Mouse (Mus musculus): ENCODE data around the gene Pde1a.
"Not testable (repeated sequence)": the region's sequence is repeated elsewhere in the genome, so short reads cannot be mapped to it uniquely, and the experiment has no call there.

The Pde1a gene

DNA sequence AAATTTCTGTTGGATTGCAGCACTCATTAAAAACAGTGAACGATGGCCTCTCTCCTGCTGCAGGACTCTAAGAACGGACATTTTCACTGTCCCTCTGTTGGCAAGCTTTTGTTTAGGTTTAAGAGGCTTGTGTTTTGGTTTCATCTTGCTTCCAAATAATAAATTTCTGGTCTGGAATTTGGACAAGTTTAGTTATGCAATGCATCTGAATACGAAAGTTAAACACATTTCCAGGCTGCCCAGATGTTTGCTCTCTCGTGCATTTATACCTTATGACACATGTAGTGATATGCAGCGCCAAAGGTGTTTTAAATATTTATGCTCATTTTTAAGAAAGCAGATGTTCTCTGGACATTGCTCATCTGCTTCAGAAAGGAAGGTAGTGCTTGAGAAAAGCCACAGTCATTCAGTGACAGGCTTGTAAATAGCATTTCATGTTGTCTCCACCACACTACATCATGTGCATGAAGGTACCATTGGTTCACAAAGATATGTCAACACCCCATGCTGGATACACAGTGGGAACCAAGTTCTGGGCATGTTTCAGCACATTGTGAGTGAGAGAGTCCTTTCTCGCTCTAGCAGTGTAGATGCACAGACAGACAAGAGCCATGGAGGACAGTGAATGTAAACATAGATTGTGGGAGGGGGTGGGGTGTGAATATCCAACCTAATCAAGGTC lies 171.5 kb downstream of the Pde1a start:
- no peak for DNase-seq

DNA sequence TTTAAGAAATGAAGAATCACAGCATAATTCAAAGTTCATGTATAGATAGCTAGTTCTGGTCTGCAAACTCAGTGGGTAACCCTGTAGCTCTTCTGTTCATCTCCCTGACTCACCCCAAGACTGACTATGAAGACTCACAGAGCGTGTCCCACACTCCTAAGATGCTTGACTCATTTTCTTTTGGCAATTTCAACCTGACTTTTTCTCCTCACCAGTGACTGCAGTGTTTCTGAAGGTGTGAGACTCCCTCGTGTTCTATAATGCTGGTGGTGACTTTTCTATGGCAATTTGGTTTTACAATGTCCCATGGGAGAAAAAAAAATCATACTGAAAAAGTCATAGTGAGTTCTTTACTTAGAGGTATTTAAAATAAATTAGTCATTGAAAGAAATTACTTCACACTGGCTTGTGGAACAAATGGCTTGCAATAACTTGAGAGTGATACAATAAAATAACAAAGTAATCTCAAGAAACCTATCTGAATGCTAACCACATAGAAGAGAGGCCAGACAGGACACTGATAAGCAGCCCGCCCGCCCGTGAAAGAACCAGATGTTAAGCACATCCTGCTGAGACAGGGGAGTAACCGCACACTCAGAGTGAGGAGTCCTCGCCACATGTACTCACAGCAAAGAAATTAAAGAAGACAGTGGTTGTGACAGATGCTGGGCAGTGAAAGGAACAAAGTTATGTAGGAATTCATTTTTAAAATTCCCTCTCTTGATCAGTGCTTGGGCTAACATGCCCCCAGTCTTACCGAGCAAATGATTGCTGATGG lies 183.2 kb downstream of the Pde1a start:
- no peak for DNase-seq

DNA sequence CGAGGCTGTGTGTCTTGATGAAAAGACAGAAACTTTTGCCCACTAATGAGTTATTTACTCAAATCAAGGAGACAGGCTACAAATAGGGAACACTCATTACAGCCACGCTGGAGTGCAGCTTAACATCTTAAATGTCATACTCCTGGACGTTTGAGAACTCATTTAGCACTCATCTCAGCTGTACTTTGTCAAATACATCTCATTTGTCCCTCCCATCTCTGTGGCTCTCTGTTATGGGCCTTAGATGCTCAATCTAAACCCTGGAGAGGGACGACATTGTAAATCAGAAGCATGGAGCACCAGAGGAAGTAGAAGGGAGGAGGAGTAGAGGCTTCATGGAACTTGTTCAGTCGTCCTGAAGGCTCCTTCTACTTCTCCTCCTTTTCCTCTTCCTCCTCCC lies 194.6 kb downstream of the Pde1a start:
- DNase-seq, result no peak

DNA sequence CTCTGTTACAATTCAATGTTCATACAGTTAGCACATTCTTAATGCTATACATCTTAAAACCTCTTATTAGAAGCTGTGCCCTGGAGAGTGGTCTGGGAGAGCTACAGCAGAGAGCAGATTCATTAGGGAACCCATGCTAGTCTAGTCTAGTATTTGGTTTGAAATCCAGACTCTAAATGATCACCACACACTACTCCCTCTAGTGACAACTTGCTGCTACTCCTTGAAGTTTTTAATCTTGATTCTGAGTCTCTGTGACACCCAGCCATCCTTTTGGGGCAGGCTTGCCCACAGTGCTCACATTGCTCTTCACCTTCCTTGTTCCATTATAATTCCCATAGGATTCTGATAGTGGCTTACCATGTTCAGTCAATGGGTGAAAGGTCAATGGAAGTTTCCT lies 206.9 kb downstream of the Pde1a start:
- DNase-seq, result no peak

DNA sequence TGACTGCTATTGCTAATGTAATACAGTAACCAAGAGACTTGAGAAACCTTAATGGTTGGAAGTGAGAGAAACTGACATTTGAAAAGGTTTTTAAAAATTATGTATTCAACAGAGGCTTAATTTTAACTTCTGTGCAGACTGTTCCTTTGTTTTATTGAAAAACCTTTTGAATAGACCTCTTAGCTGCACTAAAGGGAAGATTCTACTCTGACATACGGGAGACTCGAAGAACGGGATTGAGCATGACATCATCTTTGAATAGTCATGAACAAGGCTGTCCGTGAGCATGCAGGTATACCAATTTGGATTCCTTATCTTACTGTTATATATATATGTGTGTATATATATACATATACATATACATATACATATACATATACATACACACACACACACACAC lies 207.9 kb downstream of the Pde1a start:
- no peak for DNase-seq

DNA sequence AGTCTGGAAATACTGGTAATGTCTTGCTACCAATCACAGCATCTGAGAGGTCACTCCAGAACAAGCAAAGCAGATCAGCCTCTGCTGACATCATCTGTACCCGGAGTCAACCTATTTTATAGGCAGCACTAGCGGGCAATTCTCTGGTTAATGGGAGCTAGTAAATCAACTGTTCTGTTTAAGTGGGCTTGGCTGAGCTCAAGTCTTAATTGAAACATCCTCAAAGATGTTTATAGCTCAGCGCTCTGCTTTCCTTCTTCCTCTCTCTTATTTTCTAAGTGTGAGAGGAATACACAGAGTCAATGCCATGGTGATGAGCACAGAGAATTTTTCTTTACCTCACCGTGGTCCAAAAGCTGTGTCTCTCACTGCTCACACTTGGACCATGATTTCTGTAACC lies 208.8 kb downstream of the Pde1a start:
- no peak for DNase-seq

DNA sequence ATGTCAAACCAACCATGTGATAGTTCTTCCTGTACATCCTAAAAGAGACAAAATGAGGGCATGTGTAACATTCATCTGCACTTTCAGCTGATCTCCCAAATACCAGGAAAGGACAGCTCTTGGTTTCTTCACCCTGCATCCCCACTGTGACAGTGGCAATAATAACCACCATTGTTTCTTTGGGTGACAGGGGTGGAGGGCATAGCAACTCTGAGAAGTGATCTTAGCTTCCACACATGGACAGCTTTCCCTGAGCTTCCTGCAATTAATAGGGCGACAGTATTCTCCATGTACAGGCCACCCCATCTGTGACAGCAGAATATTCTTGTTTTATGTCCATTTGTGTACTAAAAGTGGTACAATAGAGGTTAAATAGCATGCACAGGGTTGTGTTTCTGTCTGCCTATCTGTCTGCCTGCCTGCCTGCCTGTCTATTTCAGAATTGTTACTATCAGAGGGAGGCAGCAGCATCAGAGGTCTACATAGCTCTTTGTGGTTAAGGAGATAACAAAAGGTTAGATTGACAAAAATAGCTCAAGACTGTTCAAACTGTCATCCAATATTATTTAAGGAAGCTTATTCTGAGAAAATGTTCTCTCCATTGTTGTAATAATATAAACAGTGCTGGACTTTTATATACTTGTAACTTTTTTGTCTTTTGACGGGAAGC lies 227.3 kb downstream of the Pde1a start:
- no peak for DNase-seq

DNA sequence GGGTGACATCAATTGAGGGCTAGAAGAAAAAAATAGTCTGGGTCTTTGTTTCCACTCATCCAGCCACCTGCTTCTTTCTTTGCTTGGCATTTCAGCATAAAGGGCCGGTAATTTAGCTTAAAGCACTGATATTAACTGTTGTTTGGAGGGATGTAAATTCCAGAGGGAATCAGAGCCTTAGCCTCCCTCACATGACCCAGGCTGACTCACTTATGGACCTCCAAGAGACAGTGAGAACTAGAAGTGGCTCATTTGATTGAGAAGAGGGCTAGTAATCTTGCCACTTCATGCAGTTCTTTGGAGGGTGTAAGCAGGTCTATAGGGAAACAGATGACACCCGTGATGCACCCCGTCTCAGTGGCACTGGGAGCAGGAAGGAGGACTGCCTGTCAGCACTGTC lies 230.7 kb downstream of the Pde1a start:
- DNase-seq, result no peak

DNA sequence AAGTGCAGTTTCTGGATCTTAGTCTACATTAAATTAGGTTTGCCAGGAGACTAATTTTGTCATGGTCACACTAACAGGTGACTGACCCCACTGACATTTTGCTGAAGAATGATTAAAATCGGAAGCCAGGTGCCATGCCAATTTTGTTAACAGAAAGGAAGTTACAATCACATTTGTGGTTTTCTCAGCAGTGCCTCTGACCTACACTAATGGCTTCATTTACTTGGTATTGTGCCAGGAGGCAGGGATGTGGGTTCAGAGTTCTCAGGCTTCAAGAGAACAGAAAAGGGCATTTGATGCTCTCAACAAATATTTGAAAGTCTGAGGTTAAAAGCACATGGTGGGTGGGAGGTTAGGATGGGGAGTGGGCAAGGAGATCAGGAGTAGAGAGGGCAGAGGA lies 236.4 kb downstream of the Pde1a start:
- DNase-seq, result no peak

DNA sequence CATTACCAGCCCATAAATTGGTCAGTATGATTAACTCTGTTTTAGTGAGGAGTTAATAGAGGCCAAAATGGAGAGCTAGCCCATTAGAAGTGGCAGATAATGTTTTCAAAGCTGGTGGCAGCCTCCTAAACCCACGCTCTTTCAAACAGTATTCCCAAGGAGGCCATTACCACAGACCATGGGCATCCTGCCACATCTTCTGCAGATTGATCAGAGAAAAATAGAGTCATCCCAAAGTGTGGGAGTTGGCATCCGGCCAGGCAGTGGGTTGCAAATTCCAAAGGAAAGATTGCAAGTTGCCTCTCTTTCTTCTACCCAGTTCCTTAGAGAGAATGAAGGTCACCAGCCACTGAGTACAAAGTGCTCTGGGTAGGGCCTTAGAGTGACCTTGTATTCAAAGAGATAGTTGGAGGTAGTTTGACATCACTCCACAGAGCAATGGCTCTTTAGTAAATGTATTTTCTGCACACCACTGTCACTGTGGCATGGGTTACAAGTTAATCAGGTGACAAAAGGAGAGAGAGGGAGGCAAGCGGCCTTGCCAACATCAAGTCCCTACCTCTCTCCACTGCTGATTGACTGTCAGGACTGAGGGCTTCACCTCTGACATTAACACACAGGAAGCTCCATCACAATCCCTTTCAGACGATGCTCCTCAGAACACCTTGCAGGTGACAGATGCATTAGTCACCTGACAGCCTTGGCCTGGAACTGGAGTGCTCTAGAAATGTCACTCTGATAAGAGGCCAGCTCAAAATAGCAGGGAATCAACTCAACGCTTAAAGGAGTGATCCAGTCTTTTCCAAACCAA lies 237.3 kb downstream of the Pde1a start:
- peak; percentile 70 for DNase-seq

DNA sequence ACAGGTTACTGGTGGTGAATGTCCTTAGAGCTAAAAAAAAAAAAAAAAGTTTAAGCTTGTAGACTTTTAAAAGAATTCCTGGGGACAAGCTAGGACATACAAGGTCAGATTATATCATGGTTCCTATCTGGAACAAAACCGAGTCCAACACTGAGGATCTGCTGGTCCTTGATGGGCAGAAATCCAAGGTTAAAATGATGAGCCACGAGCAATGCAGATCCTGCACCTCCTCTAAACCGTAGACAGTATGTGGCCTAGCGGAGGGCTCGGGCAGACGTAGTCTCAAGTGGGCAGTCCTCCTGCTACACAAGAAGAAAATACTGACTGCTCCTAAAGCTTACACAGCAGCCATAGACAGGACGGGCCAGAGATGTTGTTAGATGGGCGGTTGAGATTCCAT lies 238.5 kb downstream of the Pde1a start:
- DNase-seq, result no peak

DNA sequence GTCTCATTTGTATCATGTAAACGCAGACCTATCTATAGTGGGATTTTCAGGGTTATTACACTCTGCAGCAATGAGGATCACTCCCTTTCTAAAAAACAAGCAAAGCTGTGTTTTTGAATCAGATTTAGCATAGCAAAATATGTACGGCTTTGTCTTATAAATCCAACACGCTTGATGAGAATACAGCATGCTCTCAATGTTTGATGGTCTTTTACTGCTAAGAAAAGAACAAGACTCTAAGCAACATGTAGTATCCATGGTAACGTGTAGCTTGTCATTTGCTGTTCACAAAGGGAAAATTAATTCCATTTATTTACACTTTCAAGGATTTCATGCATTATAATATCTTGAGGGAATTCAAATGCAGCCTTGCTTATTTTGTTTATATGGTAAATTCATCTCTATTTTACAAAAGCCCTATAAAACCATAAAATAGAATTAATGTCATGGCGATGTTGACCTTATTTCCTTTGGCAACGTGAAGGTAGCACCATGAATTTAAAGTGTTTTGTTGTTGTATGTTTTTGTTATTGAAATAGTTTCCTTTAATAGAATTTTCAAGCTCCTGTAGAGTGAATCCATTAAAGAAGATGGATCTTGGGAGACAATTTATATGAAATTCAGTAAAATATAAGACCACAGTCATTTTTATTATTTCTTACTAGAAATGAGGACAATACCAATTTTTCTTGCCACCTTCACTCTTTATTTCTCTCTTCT lies 245.5 kb downstream of the Pde1a start:
- no peak for DNase-seq

DNA sequence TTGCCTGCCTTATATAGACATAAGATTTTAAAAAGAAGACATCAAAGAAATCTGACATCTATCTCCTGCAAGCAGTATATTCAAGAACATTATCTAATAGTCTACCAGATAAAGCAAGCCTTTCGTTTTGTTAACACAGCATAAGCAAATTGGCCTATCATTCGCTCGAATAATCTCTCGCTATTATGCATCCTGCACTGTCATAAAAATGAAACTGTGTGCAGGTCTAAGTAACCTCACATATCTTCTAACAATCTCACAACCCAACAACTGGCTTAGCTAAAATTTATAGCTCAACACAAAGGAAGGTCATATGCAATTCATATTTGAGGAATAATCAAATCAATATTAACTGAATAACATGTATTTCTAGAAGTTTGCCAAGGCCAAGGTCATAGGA lies 246.0 kb downstream of the Pde1a start:
- no peak for DNase-seq

DNA sequence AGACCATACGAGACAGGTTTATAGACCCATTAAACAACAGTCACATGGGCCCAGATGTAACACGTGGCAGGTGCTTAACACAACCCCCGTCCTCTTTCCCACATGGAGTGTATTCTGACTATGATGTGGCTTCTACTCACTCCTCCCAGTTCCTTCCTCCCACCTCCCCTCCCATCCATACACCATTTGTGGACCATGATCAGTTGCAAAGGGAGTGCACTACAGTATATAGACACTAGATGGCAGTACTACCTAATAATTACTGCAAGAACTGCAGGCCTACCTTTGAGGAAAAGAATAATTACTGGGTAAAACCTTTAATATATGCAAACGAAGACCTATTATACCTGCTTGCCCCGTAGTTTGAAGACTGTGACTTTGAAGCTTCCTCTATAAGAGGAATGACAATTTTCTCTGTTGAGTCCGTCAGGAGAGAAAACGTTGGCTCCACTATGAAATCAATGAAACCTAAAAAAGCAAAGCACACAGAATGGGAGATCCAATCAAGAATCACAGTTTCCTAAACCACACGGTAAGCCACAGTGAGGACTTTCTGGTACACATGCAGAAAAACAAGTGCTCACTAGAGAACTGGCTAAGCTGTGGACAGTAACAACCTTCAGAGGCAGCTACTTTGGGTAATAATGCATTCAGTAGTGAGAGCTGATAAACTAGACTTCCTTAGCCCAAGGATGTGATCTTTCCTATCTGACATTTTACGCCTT lies 263.8 kb downstream of the Pde1a start:
- no peak for DNase-seq

DNA sequence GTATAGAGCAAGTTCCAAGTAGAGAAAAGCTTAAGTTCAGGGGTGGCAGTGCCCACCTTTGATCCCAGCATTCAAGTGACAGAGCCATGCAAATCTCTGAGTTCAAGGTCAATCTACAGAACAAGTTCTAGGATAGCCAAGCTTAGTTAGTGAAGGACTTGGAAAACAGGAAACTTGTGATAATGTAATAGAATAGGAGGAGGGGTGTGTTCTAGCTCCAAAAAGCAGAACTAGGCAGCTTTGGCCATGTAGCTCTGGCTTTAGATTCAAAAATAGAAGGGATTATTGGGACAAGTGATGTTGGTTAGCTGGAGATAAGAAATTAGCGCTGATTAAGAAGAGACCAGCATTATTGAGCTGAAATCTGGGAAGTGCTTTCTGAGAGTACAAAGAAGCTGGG lies 272.4 kb downstream of the Pde1a start:
- no peak for DNase-seq

DNA sequence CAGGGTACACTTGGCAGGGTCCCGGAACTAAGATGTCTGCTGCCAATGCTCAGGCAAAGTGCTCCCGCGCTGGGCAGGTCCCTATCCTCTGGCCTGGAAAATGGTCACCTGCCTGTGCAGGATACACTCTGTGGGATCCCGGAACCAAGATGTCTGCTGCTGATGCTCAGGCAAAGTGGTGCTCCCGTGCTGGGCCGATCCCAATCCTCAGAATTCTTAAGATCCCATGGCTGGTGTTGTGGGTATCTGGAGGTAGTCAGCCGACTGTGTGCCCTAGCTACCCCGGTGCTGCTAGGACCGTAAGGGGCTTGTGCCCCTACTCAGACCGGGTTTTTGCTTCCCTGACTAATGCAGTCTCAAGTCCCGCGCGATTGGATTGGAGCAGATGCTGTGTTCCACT lies 281.9 kb downstream of the Pde1a start:
- not testable (repeated sequence) for DNase-seq

DNA sequence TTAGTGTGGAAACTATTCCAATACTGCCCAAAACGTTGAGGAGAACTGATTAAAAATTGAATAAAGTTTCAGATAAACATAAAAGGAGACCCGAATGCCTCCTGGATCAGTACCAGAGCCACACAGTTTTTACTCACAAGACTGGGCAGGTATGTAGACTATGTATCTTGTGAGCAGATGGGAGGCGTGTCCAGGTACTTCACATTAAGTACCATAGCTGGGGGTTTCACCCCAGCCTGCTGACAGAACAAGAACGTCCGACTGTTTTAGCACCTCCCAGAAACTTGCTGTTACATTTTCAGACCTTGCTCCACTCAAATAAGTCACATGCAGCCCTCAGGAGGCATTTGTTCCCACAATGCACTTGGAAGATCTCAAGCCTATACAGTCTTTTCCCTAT lies 289.7 kb downstream of the Pde1a start:
- no peak for DNase-seq

DNA sequence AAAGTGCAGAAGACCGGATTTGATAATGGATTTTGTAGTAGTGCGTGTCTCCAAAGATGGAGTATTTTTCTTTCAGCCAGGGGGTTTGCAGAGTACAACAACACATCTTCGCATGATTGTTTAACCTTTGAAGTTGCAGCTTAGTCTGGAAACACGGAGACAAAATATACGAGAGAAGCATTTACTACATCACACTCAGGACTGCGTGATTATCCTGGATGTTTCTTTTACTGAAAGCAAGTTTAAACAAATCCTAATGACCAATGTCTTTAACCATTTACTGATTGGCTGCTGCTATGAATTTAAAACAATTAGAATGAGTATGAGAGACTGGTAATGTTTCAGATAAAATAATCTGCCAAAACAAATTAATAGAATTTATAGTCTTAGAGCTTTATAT lies 290.2 kb downstream of the Pde1a start:
- DNase-seq, result no peak

DNA sequence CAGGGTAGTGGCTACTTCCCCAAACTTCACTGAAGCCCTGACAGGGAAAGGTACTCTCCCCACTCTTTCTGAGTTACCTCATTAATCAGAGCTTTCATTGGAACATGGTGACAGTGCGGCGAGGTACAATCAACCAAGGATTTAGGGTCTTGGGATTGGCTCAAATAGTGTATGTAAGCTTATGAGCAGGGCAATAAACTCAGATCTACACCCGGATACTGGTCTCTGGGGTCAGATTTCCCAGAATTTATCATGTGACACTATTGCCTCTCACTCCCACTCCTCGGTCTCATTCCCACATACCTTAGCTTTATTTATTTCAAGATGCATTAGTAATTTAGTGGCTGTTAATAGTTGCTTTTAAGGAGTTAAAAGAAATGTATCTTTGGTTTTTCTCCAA lies 303.4 kb downstream of the Pde1a start:
- no peak for DNase-seq

DNA sequence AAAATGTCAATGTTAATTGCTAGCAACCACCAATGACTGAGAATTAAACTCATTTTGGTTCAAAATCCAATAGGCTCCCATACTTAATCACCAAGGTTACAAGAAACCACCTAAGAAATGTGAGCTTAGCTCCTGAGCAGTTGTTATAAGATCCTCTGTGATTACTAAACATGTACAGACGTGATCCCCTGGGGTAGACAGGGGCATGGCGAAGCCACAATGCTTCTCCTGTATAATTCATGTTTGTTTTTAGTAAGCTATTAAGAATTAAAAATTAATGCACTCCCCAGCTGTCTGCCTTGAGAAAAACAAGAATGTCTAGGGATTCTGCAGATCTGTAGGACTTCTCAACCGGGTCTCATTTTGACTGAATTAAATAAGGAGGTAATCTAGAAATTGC lies 309.7 kb downstream of the Pde1a start:
- no peak for DNase-seq

DNA sequence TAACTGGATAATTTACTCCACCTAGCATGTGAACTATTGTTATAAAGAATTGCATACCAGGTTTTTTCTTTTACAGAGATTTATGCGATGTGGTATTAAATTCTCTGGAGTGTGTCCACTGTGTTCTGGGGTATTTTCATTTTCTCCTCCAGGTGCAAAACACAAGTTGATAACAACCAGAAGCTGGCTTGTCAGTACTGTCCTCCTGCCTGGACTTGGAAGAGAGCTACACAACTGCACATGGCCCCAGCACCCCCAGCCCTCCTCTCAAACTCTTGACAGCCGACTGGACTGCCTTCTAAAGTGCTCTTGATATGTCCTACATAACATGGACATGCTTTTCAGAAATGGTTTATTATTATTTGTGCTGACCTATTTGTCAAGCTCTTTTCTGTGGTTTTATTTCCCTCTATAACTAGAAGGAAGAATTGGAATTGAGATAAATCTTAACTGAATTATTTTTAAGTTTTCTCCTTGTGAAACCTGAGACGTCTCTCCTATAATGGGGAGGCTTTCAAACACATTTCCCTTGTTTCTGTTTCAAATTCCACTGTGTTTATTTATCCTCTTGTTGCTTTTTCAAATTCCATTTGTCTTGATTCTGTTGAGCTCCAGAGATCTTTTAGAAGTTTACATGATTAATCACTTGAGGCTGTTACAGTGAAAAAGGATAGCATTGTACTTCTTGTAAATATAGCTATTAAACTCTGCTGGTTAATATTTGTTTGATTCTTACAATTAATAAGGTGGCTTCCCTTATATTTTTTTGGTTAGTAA lies 313.4 kb downstream of the Pde1a start:
- no peak for DNase-seq

Data from right cerebral cortex, postnatal 14 days (tissue).